Mouse (Mus musculus) G1E (cell line): ENCODE results near the gene Hpse2.

Experiments
- CTCF ChIP-seq: IDR thresholded peaks from 2 replicates; pipeline ENCODE4 v1.5.1; 2012; ENCODE audit warnings: low read depth, low read length, inconsistent platforms, mixed read lengths
- GATA1 ChIP-seq: IDR thresholded peaks from 2 replicates; pipeline ENCODE4 v1.6.1; 2012; ENCODE audit warnings: borderline replicate concordance, low read length, inconsistent platforms, mixed read lengths
- TAL1 ChIP-seq: conservative IDR thresholded peaks from 2 replicates; pipeline ENCODE4 v1.6.1; 2012; ENCODE audit warnings: low read depth, low read length, inconsistent platforms, mixed read lengths

DNA sequence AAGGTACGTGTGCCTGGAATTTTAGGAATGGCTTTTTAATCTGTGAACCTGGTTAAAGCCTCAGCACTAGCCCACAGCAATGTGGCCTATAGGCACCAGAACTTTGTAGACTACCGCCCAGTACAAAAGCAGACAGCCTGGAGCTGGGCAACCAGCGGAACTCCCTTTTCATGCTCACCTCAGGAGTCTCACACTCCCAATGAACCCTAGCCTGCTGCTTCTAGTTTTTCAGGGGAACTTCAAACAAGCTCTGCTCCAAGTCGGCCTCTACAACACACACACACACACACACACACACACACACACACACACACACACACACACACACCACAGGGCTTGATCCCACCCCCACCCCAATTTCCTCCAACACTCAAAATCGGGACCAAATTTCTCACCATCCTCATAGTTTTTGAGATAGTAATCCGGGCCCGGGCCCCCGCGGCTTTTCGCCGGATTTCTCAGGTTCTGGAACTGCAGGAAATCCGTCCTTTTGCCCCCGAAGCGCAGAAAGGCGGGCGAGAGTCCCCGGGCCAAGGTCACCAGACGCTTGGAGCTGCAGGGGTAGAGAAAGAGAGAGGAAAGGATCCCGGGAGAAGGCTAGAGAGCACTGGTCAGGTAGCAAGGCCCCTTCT lies 3.7 kb downstream of the Hpse2 start:
- TF ChIP-seq CTCF: no peak
- no peak for TF ChIP-seq GATA1
- no peak for TF ChIP-seq TAL1
